Mouse (Mus musculus): Measurements from ENCODE around the gene Dmrtb1. TPM values are rescaled to one million over a fixed set of nuclear protein-coding genes. Genes with fewer than 3 reads are reported as not detected.

Dmrtb1 gene
- polyA plus RNA-seq, 1 experiment from 2014 or later = not detected

- ATAC-seq (no peak), DNase-seq (no peak)
- Histone ChIP-seq H3K9ac (replicated peaks) (no peak overlapping the region), H3K4me1 (ENCODE audit: insufficient read depth) (no peaks in the 10 kb centered on the region), H3K36me3 (replicated peaks; ENCODE audit: insufficient read depth, low read length) (no peaks in the 10 kb centered on the region), H3K27ac (ENCODE audit: low read depth) (no peak overlapping the region), H3K9me3 (ENCODE audit: low read length) (no peaks in the 10 kb centered on the region), H3K4me2 (ENCODE audit: low read depth, low read length) (no peak overlapping the region), H3K4me3 (ENCODE audit: low read depth, low read length) (no peak overlapping the region), H3K27me3 (ENCODE audit: insufficient read depth, low read length) (no peaks in the 10 kb centered on the region; the same call in 1 of the 2 replicates)
- TF ChIP-seq EP300 (IDR thresholded peaks at IDR 0.05; ENCODE audit: low read depth) (no peak), CTCF (IDR thresholded peaks at IDR 0.05; ENCODE audit: low read depth) (no peak)
- WGBS (ENCODE audit: insufficient replicate concordance) = 63% methylated on average over 6 of the region's 6 CpGs
These were observed 49.4 kb downstream of the Dmrtb1 start for GRCm38 (mm10) chr4:107634631-107635030.

DNA sequence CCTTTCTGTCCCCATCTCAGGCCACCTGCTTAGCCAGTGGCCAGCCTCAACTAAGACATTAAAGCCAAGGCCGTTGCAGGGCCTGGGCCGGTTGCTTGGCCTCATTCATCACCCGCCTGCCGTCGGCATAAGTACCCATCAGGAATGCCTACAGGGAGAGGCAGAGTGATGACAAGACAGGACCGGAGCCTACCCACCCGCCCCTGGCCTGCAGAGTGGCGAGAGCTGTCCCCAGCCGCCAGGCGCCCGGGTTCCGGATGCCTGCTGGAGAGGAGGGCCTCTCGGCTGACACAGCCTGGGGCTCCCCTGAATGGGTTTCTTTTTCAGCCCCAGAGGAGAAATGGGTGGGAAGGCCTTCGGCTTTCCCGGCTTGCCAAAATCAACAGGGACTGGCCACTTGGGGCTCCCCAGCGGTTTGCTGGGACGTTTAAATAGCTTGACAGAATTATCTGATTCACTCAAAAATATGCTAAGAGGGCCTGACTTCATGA, 55.1 kb downstream of the Dmrtb1 start:
- WGBS (ENCODE audit: insufficient replicate concordance) = 75% methylated on average over 17 of the region's 17 CpGs

GRCm38 (mm10) chr4:107628226-107628625, 55.8 kb downstream of the Dmrtb1 start:
- no peak for ATAC-seq
- H3K4me2 ChIP-seq (ENCODE audit: low read depth, low read length) = no peak overlapping the region
- H3K9me3 ChIP-seq (ENCODE audit: low read length) = no peaks in the 10 kb centered on the region
- no peak for DNase-seq
- H3K36me3 ChIP-seq (replicated peaks; ENCODE audit: insufficient read depth, low read length) = no peaks in the 10 kb centered on the region
- 41% methylated on average over 4 of the region's 4 CpGs for WGBS (ENCODE audit: insufficient replicate concordance)
- no peak overlapping the region for H3K27ac ChIP-seq (ENCODE audit: low read depth)
- H3K4me3 ChIP-seq (ENCODE audit: low read depth, low read length) = no peak overlapping the region
- H3K4me1 ChIP-seq (ENCODE audit: insufficient read depth) = no peaks in the 10 kb centered on the region
- no peaks in the 10 kb centered on the region; the same call in 1 of the 2 replicates for H3K27me3 ChIP-seq (ENCODE audit: insufficient read depth, low read length)
- TF ChIP-seq EP300 (IDR thresholded peaks at IDR 0.05; ENCODE audit: low read depth) (no peak), CTCF (IDR thresholded peaks at IDR 0.05; ENCODE audit: low read depth) (no peak)
- H3K9ac ChIP-seq (replicated peaks) = no peak overlapping the region

More for the DNA sequence above, 55.1 kb downstream of the Dmrtb1 start:
- Histone ChIP-seq H3K4me3 (ENCODE audit: low read depth, low read length) (no peak overlapping the region), H3K36me3 (replicated peaks; ENCODE audit: insufficient read depth, low read length) (no peaks in the 10 kb centered on the region), H3K9me3 (ENCODE audit: low read length) (no peaks in the 10 kb centered on the region), H3K4me2 (ENCODE audit: low read depth, low read length) (no peak overlapping the region), H3K4me1 (ENCODE audit: insufficient read depth) (no peaks in the 10 kb centered on the region), H3K27me3 (ENCODE audit: insufficient read depth, low read length) (no peaks in the 10 kb centered on the region; the same call in 1 of the 2 replicates), H3K9ac (replicated peaks) (no peak overlapping the region), H3K27ac (ENCODE audit: low read depth) (no peak overlapping the region)
- ATAC-seq (no peak), DNase-seq (no peak)
- TF ChIP-seq EP300 (IDR thresholded peaks at IDR 0.05; ENCODE audit: low read depth) (no peak), CTCF (IDR thresholded peaks at IDR 0.05; ENCODE audit: low read depth) (no peak)

Small RNA genes within 50 kb of the gene (microRNA-seq; reads per million reads assigned to microRNA genes)
- gene Gm25123 = not detected

Other genes starting within 250 kb of the Dmrtb1 start
- 0.17 and 0.18 TPM in 2 replicates for gene Glis1, start 249.6 kb downstream of the Dmrtb1 start, polyA plus RNA-seq (2015; fragmentation: Nextera tagmentation; extraction: Ambion mirVana)
- 0.61 and 0.63 TPM in 2 replicates for gene Lrp8, start 118.0 kb upstream of the Dmrtb1 start, polyA plus RNA-seq (2015; fragmentation: Nextera tagmentation; extraction: Ambion mirVana)
- gene Magoh, start 195.5 kb upstream of the Dmrtb1 start, polyA plus RNA-seq (2015; fragmentation: Nextera tagmentation; extraction: Ambion mirVana) = 66.1 and 67.5 TPM in 2 replicates
- gene 0610037L13Rik, start 205.6 kb upstream of the Dmrtb1 start, polyA plus RNA-seq (2015; fragmentation: Nextera tagmentation; extraction: Ambion mirVana) = 44.4 and 45.8 TPM in 2 replicates
- gene Cpt2, start 239.4 kb upstream of the Dmrtb1 start, polyA plus RNA-seq (2015; fragmentation: Nextera tagmentation; extraction: Ambion mirVana) = 99.3 and 100 TPM in 2 replicates

Data from liver, postnatal 0 days (tissue).